13 mouse cellular contexts compared by ENCODE assay signal in the genomic region with DNA sequence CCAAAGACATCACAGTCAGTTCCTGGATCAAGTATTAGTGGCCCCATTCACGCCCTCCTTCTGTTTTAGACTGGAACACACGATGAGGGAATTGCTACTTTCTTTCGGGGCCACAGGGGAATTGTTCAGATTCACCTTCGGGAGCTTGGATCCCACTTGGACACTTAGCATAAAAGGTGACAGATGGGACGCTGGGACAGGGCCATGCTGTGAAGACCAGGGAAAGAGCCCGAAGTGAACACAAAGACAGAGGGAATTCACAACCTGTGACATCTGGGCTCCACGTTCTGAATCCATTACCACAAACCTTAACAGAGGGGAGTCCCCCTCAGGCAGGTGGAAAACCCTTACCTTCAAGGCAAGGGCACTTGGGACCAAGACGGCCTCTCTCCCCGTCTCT. TPM values are rescaled to one million over a fixed set of nuclear protein-coding genes. Genes with fewer than 3 reads are reported as not detected.
DNase-seq lines count a peak whose midpoint lies in the region; ATAC-seq lines count a peak whose summit lies in the region.
"Had no signal": no experiment of that assay in that cellular context is flagged by ENCODE, and none has a peak within 500 bp of the region (broad histone marks: within the 10 kb centered on the region; RNA-seq: fewer than 3 reads in every experiment).

No protein-coding gene starts in this region.

- peak overlapping the region; percentile 20; the same call in 1 of the 2 replicates for H3K27ac ChIP-seq in kidney, embryonic 14.5 days (ENCODE audit: low read depth, low read length)
- peak overlapping the region; percentile 95 for H3K27ac ChIP-seq in forebrain, embryonic 15.5 days (replicated peaks)
- peak overlapping the region; percentile 89 for H3K27ac ChIP-seq in midbrain, embryonic 13.5 days
- no peak overlapping the region for H3K27ac ChIP-seq in liver, embryonic 12.5 days
- H3K27ac ChIP-seq: liver, embryonic 14.5 days had no signal

- peak overlapping the region; percentile 44 for H3K4me2 ChIP-seq in kidney, embryonic 14.5 days (replicated peaks; ENCODE audit: low read depth, low read length)
- peak overlapping the region; percentile 47 for H3K4me2 ChIP-seq in forebrain, embryonic 15.5 days (replicated peaks)
- peak overlapping the region; percentile 45 for H3K4me2 ChIP-seq in midbrain, embryonic 13.5 days (replicated peaks)
- no peak overlapping the region for H3K4me2 ChIP-seq in liver, embryonic 12.5 days

- peaks cover 54% of the 10 kb centered on the region for H3K4me1 ChIP-seq in kidney, embryonic 14.5 days (ENCODE audit: control insufficient read depth, insufficient read depth, low read length)
- H3K4me1 ChIP-seq in forebrain, embryonic 15.5 days = peaks cover 81% of the 10 kb centered on the region
- peaks cover 93% of the 10 kb centered on the region for H3K4me1 ChIP-seq in midbrain, embryonic 13.5 days (replicated peaks)
- 0 out of 2 replicates have a peak, but pooled peaks cover 3% of the 10 kb centered on the region for H3K4me1 ChIP-seq in liver, embryonic 12.5 days

- no peaks in the 10 kb centered on the region for H3K9me3 ChIP-seq in kidney, embryonic 14.5 days (ENCODE audit: control insufficient read depth, low read length)
- no peaks in the 10 kb centered on the region for H3K9me3 ChIP-seq in forebrain, embryonic 15.5 days
- no peaks in the 10 kb centered on the region for H3K9me3 ChIP-seq in midbrain, embryonic 13.5 days
- no peaks in the 10 kb centered on the region for H3K9me3 ChIP-seq in liver, embryonic 12.5 days (replicated peaks)
- H3K9me3 ChIP-seq: G1E had no signal

- WGBS in kidney, embryonic 14.5 days = 33% methylated on average over 9 of the region's 9 CpGs
- 3% methylated on average over 9 of the region's 9 CpGs for WGBS in forebrain, embryonic 15.5 days
- WGBS in midbrain, embryonic 13.5 days = under 1% methylated on average over 9 of the region's 9 CpGs
- WGBS in liver, embryonic 12.5 days (ENCODE audit: insufficient replicate concordance) = 31% methylated on average over 9 of the region's 9 CpGs

- H3K36me3 ChIP-seq in kidney, embryonic 14.5 days (ENCODE audit: control insufficient read depth, insufficient read depth, low read length) = no peaks in the 10 kb centered on the region
- H3K36me3 ChIP-seq in forebrain, embryonic 15.5 days = no peaks in the 10 kb centered on the region
- H3K36me3 ChIP-seq in midbrain, embryonic 13.5 days = peaks cover 5% of the 10 kb centered on the region; the same call in 1 of the 2 replicates
- H3K36me3 ChIP-seq in liver, embryonic 12.5 days = no peaks in the 10 kb centered on the region
- H3K36me3 ChIP-seq: G1E had no signal

- no peak overlapping the region for H3K4me3 ChIP-seq in kidney, embryonic 14.5 days (ENCODE audit: low read length)
- H3K4me3 ChIP-seq in forebrain, embryonic 15.5 days = peak overlapping the region; percentile 28
- H3K4me3 ChIP-seq in midbrain, embryonic 13.5 days (replicated peaks) = peak overlapping the region; percentile 33
- no peak overlapping the region for H3K4me3 ChIP-seq in liver, embryonic 12.5 days
- H3K4me3 ChIP-seq: erythroblast, embryonic 14.5 days had no signal

- ATAC-seq in kidney, embryonic 14.5 days (ENCODE audit: low FRiP score, low TSS enrichment) = 0 out of 2 replicates have a peak, but pooled peaks have one; percentile 4
- peak; percentile 12; the same call in 1 of the 2 replicates for ATAC-seq in forebrain, embryonic 15.5 days (replicated peaks)
- peak; percentile 28 for ATAC-seq in midbrain, embryonic 13.5 days
- no peak for ATAC-seq in liver, embryonic 12.5 days

- DNase-seq in kidney, adult 8-10 months = no peak
- DNase-seq in embryo, embryonic 9.5 days (ENCODE audit: extremely low spot score) = peak; percentile 46
- DNase-seq in ovary, adult 18-20 months (ENCODE audit: low spot score) = no peak
- DNase-seq in spleen, postnatal 36 days (ENCODE audit: low spot score in 2 of 2) = no peak
- DNase-seq: adrenal gland, postnatal 14 days; heart, postnatal 4 days had no signal

- no peak overlapping the region for H3K9ac ChIP-seq in kidney, embryonic 14.5 days (ENCODE audit: low read depth, low read length)
- H3K9ac ChIP-seq in forebrain, embryonic 15.5 days (replicated peaks) = peak overlapping the region; percentile 26
- peak overlapping the region; percentile 55 for H3K9ac ChIP-seq in midbrain, embryonic 13.5 days (replicated peaks)
- H3K9ac ChIP-seq in liver, embryonic 12.5 days = no peak overlapping the region
- H3K9ac ChIP-seq: liver, embryonic 14.5 days had no signal

- H3K27me3 ChIP-seq in kidney, embryonic 14.5 days (ENCODE audit: control insufficient read depth, insufficient read depth, low read length) = no peaks in the 10 kb centered on the region
- no peaks in the 10 kb centered on the region for H3K27me3 ChIP-seq in forebrain, embryonic 15.5 days
- no peaks in the 10 kb centered on the region for H3K27me3 ChIP-seq in midbrain, embryonic 13.5 days
- H3K27me3 ChIP-seq in liver, embryonic 12.5 days (replicated peaks) = peaks cover 21% of the 10 kb centered on the region

RNA-seq across cellular contexts. Expression of a gene that starts 28.5 kb away (rescaled TPM):
- polyA plus RNA-seq in kidney, embryonic 14.5 days (2014; fragmentation: Nextera tagmentation; extraction: Ambion mirVana) = 15.2 and 23.5 TPM in 2 replicates
- 15.3 and 16.9 TPM in 2 replicates for polyA plus RNA-seq in forebrain, embryonic 15.5 days (2015; fragmentation: Nextera tagmentation; extraction: Ambion mirVana)
- polyA plus RNA-seq in midbrain, embryonic 13.5 days (2015; fragmentation: Nextera tagmentation; extraction: Ambion mirVana) = 22.5 and 27.3 TPM in 2 replicates
- polyA plus RNA-seq in liver, embryonic 12.5 days (2016; fragmentation: Nextera tagmentation; extraction: Ambion mirVana) = 1.1 and 1.7 TPM in 2 replicates
- polyA plus RNA-seq: erythroblast, embryonic 14.5 days; G1E had no signal

Comparison
In these comparisons a context has a peak if more than half of its experiments do, and no peak if none do; other contexts are left out.
1. H3K4me3 ChIP-seq: peak in forebrain, embryonic 15.5 days (single experiment) and midbrain, embryonic 13.5 days (single experiment); none in kidney, embryonic 14.5 days (single experiment) and liver, embryonic 12.5 days (single experiment).
2. H3K9ac ChIP-seq: peak in forebrain, embryonic 15.5 days (single experiment) and midbrain, embryonic 13.5 days (single experiment); none in kidney, embryonic 14.5 days (single experiment) and liver, embryonic 12.5 days (single experiment).